21 mouse cellular contexts compared by ENCODE assay signal in genomic region chr2:101252228-101252627, GRCm38 (mm10).
"Had no signal": no experiment of that assay in that cellular context is flagged by ENCODE, and none has a peak within 500 bp of the region (broad histone marks: within the 10 kb centered on the region; RNA-seq: fewer than 3 reads in every experiment).

No protein-coding gene starts in this region.

- ATAC-seq: hindbrain, postnatal 0 days; intestine, embryonic 16.5 days had no signal

- H3K27ac ChIP-seq: gastrocnemius, adult 2 months; heart, embryonic 10.5 days; hindbrain, embryonic 13.5 days; hindbrain, embryonic 15.5 days; hindbrain, postnatal 0 days; layer of hippocampus, adult 2 months; left cerebral cortex, adult 2 months; limb, embryonic 10.5 days; limb, embryonic 12.5 days had no signal

- H3K4me3 ChIP-seq: gastrocnemius, adult 2 months; heart, embryonic 10.5 days; heart, embryonic 12.5 days; hindbrain, embryonic 13.5 days; hindbrain, embryonic 15.5 days; layer of hippocampus, adult 2 months; left cerebral cortex, adult 2 months; limb, embryonic 10.5 days; limb, embryonic 12.5 days had no signal

- H3K9ac ChIP-seq: heart, embryonic 12.5 days; hindbrain, embryonic 13.5 days; hindbrain, embryonic 15.5 days; limb, embryonic 12.5 days had no signal

- H3K4me1 ChIP-seq: hindbrain, embryonic 15.5 days; limb, embryonic 10.5 days; limb, embryonic 12.5 days had no signal

- H3K9me3 ChIP-seq: heart, embryonic 10.5 days; heart, embryonic 12.5 days; hindbrain, embryonic 13.5 days; hindbrain, embryonic 15.5 days; limb, embryonic 10.5 days; limb, embryonic 12.5 days had no signal

- H3K27me3 ChIP-seq: heart, embryonic 12.5 days; hindbrain, embryonic 13.5 days; hindbrain, embryonic 15.5 days; limb, embryonic 12.5 days had no signal

- H3K4me2 ChIP-seq: heart, embryonic 12.5 days; hindbrain, embryonic 13.5 days; hindbrain, embryonic 15.5 days; limb, embryonic 12.5 days had no signal

- H3K36me3 ChIP-seq: heart, embryonic 10.5 days; heart, embryonic 12.5 days; hindbrain, embryonic 13.5 days; hindbrain, embryonic 15.5 days; limb, embryonic 10.5 days; limb, embryonic 12.5 days had no signal

- DNase-seq: gastrocnemius, adult 2 months; gastrocnemius, postnatal 10 days; gastrocnemius, postnatal 25 days; heart, adult 18-20 months; heart, postnatal 10 days; kidney, adult 11 months; kidney, adult 2 months; kidney, postnatal 10 days; kidney, postnatal 25 days; kidney, postnatal 4 days; liver had no signal
